Mouse (Mus musculus): ENCODE results near the gene BC034090. TPM values are rescaled to one million over a fixed set of nuclear protein-coding genes. Genes with fewer than 3 reads are reported as not detected.
A peak's percentile ranks its signal among the peaks of the same experiment; 100 is the strongest.
"Not testable (repeated sequence)": the region's sequence is repeated elsewhere in the genome, so short reads cannot be mapped to it uniquely, and the experiment has no call there.

The BC034090 gene
- polyA plus RNA-seq, 1 experiment = 11.1 TPM

DNA sequence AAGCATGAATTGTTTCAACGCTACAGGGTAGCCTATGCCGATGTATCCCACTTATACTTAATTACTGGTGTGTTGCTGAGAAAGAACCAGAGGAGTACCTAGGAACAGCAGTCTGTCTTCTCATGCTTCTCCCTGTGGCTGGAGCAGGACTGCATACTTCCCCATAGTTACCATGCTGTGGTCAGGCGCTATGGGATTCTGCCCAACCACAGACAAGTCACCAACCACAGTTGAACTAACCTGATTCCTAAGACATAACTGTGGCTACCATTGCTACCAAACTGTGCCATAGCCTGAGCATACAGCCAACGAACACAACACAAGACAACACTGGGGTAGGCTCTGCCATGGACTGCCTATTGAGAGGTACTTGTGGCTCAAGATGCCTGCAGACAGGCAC, 28.7 kb upstream of the BC034090 start:
- H3K36me3 ChIP-seq (ENCODE audit: control insufficient read depth, insufficient read depth) = no peaks in the 10 kb centered on the region
- H3K4me3 ChIP-seq = no peak overlapping the region
- H3K79me2 ChIP-seq (ENCODE audit: control insufficient read depth, insufficient read depth) = no peaks in the 10 kb centered on the region
- H3K4me2 ChIP-seq (ENCODE audit: low read depth) = no peak overlapping the region
- no peak overlapping the region for H3ac ChIP-seq (ENCODE audit: control insufficient read depth, insufficient read length)
- TF ChIP-seq MYOG (IDR thresholded peaks at IDR 0.05; ENCODE audit: control insufficient read depth in 1 of 3, insufficient read depth in 1 of 3, insufficient read length in 2 of 3, low read depth in 2 of 3) (peak in 1 of 3 experiments; percentile 6), TCF12 (IDR thresholded peaks at IDR 0.05; ENCODE audit: insufficient read depth, poor library complexity, severe bottlenecking) (no peak)
- H3K27me3 ChIP-seq (ENCODE audit: control insufficient read depth, insufficient read depth, insufficient read length) = no peaks in the 10 kb centered on the region

DNA sequence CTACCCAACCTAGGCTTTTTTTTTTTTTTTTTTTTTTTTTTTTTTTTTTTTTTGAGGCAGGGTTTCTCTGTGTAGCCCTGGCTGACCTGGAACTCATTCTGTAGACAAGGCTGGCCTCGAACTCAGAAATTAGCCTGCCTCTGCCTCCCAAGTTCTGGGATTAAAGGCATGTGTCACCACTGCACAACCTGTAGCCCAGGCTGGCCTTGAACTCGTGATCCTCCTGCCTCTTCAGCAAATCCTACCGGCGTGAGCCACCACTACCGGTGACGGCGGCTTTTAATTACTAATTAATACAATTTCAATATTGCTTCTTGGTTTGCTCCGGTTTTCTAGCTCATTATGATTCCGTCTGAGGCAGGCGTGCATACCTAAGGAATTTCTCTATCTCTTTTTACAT, 18.3 kb upstream of the BC034090 start:
- not testable (repeated sequence) for H3K36me3 ChIP-seq (ENCODE audit: control insufficient read depth, insufficient read depth); H3K4me3 ChIP-seq; H3K4me2 ChIP-seq (ENCODE audit: low read depth); H3K27me3 ChIP-seq (ENCODE audit: control insufficient read depth, insufficient read depth, insufficient read length); H3ac ChIP-seq (ENCODE audit: control insufficient read depth, insufficient read length); H3K79me2 ChIP-seq (ENCODE audit: control insufficient read depth, insufficient read depth)

DNA sequence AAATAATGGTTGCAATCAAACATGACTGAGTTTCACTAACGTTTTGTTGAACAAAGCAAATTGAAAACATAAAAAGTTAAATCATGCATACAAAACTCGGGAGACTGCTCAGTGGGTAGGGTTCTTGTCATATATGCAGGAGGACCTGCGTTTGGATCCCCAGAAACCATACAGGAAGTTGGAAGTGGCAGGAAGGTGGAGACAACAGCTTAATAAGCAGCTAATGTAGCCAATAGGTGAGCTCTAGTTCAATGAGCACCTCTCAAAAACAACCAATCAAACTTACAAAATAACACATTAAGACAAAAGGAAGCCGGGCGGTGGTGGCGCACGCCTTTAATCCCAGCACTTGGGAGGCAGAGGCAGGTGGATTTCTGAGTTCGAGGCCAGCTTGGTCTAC, 10.1 kb upstream of the BC034090 start:
- H3K4me2 ChIP-seq (ENCODE audit: low read depth) = no peak overlapping the region
- no peaks in the 10 kb centered on the region for H3K79me2 ChIP-seq (ENCODE audit: control insufficient read depth, insufficient read depth)
- no peak overlapping the region for H3ac ChIP-seq (ENCODE audit: control insufficient read depth, insufficient read length)
- TF ChIP-seq SRF (IDR thresholded peaks at IDR 0.05; ENCODE audit: control insufficient read depth, insufficient read length, low read depth) (no peak), CEBPB (IDR thresholded peaks at IDR 0.05; ENCODE audit: insufficient read depth, poor library complexity, severe bottlenecking) (no peak), TCF3 (IDR thresholded peaks at IDR 0.05; ENCODE audit: insufficient read length, low read depth) (no peak)
- H3K36me3 ChIP-seq (ENCODE audit: control insufficient read depth, insufficient read depth) = no peaks in the 10 kb centered on the region
- H3K27me3 ChIP-seq (ENCODE audit: control insufficient read depth, insufficient read depth, insufficient read length) = peaks cover 4% of the 10 kb centered on the region
- no peak overlapping the region for H3K4me3 ChIP-seq

DNA sequence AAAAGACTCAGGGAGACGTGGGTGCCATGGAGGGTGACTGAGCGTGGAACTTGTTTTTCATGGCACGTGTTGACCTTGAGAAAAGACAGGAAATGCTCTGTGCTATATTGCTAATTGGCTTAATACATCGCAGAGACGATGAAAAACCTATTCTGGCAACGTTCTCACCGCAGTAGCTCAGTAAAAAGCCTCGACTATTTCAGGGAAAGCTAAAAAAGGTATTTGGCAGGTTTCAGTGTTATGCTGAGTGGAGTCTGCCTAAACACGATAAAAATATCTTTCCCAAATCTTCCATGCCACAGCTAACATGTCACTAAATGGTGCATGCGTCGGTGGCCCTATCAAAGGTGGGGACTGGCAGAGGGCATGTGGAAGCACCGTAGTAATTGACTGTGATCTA, 8.9 kb upstream of the BC034090 start:
- H3K27me3 ChIP-seq (ENCODE audit: control insufficient read depth, insufficient read depth, insufficient read length) = peaks cover 4% of the 10 kb centered on the region
- no peak overlapping the region for H3K4me2 ChIP-seq (ENCODE audit: low read depth)
- no peak for TF ChIP-seq USF1 (IDR thresholded peaks at IDR 0.05; ENCODE audit: low read depth)
- TF ChIP-seq MYOG (IDR thresholded peaks at IDR 0.05; ENCODE audit: control insufficient read depth in 1 of 3, insufficient read depth in 1 of 3, insufficient read length in 2 of 3, low read depth in 2 of 3) = no peak
- no peak for TF ChIP-seq MYOD1 (IDR thresholded peaks at IDR 0.05; ENCODE audit: control insufficient read depth in 1 of 3, insufficient read length in 2 of 3, low read depth in 2 of 3)
- no peak for TF ChIP-seq POLR2AphosphoS2 (IDR thresholded peaks at IDR 0.05; ENCODE audit: insufficient read length, low read depth)
- TF ChIP-seq REST (IDR thresholded peaks at IDR 0.05; ENCODE audit: insufficient read depth, insufficient read length) = no peak
- no peak for TF ChIP-seq CEBPB (IDR thresholded peaks at IDR 0.05; ENCODE audit: insufficient read depth, poor library complexity, severe bottlenecking)
- no peak for TF ChIP-seq TCF12 (IDR thresholded peaks at IDR 0.05; ENCODE audit: insufficient read depth, poor library complexity, severe bottlenecking)
- TF ChIP-seq SRF (IDR thresholded peaks at IDR 0.05; ENCODE audit: control insufficient read depth, insufficient read length, low read depth) = no peak
- no peak for TF ChIP-seq MAX (IDR thresholded peaks at IDR 0.05; ENCODE audit: low read depth)
- no peak for TF ChIP-seq TCF3 (IDR thresholded peaks at IDR 0.05; ENCODE audit: insufficient read length, low read depth)
- no peak for TF ChIP-seq POLR2A (IDR thresholded peaks at IDR 0.05; ENCODE audit: insufficient read length, low read depth)
- TF ChIP-seq E2F4 (IDR thresholded peaks at IDR 0.05; ENCODE audit: insufficient read depth) = no peak
- no peaks in the 10 kb centered on the region for H3K36me3 ChIP-seq (ENCODE audit: control insufficient read depth, insufficient read depth)
- no peak overlapping the region for H3K4me3 ChIP-seq
- H3K79me2 ChIP-seq (ENCODE audit: control insufficient read depth, insufficient read depth) = no peaks in the 10 kb centered on the region
- H3ac ChIP-seq (ENCODE audit: control insufficient read depth, insufficient read length) = no peak overlapping the region

DNA sequence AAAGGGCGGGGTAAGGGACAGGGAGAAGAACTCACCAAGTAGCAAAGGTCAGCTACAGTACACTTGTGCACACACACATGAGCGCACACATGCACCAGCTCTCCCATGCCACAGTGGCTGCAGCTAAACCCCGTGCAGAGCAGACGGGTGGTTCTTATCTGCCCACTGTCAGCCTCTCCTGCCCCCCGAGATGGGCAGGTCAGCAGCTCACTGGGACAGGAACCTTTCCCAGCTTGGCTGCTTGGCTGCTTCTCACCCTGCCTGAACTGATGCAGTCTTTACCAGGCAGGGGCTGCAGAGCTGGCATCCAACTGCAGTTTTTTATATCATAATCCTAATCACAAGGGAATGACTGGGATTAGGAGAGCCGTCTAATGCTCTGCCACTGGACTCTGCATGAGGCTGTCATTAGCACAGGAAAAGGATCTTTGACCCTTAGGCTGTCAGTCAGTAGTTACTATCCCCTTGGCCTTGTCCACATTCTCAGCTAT, 8.4 kb upstream of the BC034090 start:
- no peaks in the 10 kb centered on the region for H3K79me2 ChIP-seq (ENCODE audit: control insufficient read depth, insufficient read depth)
- TF ChIP-seq MAX (IDR thresholded peaks at IDR 0.05; ENCODE audit: low read depth) (no peak), MYOD1 (IDR thresholded peaks at IDR 0.05; ENCODE audit: control insufficient read depth in 1 of 3, insufficient read length in 2 of 3, low read depth in 2 of 3) (no peak), POLR2AphosphoS2 (IDR thresholded peaks at IDR 0.05; ENCODE audit: insufficient read length, low read depth) (no peak), REST (IDR thresholded peaks at IDR 0.05; ENCODE audit: insufficient read depth, insufficient read length) (no peak), E2F4 (IDR thresholded peaks at IDR 0.05; ENCODE audit: insufficient read depth) (no peak), TCF3 (IDR thresholded peaks at IDR 0.05; ENCODE audit: insufficient read length, low read depth) (no peak), TCF12 (IDR thresholded peaks at IDR 0.05; ENCODE audit: insufficient read depth, poor library complexity, severe bottlenecking) (no peak), CEBPB (IDR thresholded peaks at IDR 0.05; ENCODE audit: insufficient read depth, poor library complexity, severe bottlenecking) (no peak), MYOG (IDR thresholded peaks at IDR 0.05; ENCODE audit: control insufficient read depth in 1 of 3, insufficient read depth in 1 of 3, insufficient read length in 2 of 3, low read depth in 2 of 3) (no peak), USF1 (IDR thresholded peaks at IDR 0.05; ENCODE audit: low read depth) (no peak)
- H3K27me3 ChIP-seq (ENCODE audit: control insufficient read depth, insufficient read depth, insufficient read length) = peaks cover 4% of the 10 kb centered on the region
- H3K4me2 ChIP-seq (ENCODE audit: low read depth) = no peak overlapping the region
- no peak overlapping the region for H3K4me3 ChIP-seq
- no peaks in the 10 kb centered on the region for H3K36me3 ChIP-seq (ENCODE audit: control insufficient read depth, insufficient read depth)
- H3ac ChIP-seq (ENCODE audit: control insufficient read depth, insufficient read length) = no peak overlapping the region

DNA sequence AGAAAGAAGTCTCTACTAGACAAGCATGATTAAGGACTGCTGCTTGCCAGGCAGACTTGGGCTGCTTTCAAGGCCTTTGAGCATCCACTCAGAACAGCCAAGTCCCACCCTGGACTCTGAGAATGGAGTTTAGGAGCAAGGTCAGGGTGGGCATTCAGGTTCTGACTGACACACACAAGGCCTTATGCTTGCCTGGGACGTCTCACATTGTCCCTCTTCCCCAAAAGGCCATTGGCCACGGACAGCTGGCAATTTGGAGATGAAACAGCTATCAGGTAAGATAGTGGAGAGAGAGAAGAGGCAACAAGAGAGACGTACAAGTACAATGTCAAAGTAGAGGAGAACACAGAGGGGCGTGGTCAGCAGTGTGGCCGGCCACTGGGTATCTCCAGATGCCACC, 7.4 kb upstream of the BC034090 start:
- no peak for TF ChIP-seq USF1 (IDR thresholded peaks at IDR 0.05; ENCODE audit: low read depth)
- TF ChIP-seq MYOG (IDR thresholded peaks at IDR 0.05; ENCODE audit: control insufficient read depth in 1 of 3, insufficient read depth in 1 of 3, insufficient read length in 2 of 3, low read depth in 2 of 3) = no peak
- no peak for TF ChIP-seq MAX (IDR thresholded peaks at IDR 0.05; ENCODE audit: low read depth)
- TF ChIP-seq POLR2AphosphoS2 (IDR thresholded peaks at IDR 0.05; ENCODE audit: insufficient read length, low read depth) = no peak
- TF ChIP-seq TCF12 (IDR thresholded peaks at IDR 0.05; ENCODE audit: insufficient read depth, poor library complexity, severe bottlenecking) = no peak
- TF ChIP-seq SRF (IDR thresholded peaks at IDR 0.05; ENCODE audit: control insufficient read depth, insufficient read length, low read depth) = no peak
- no peak for TF ChIP-seq CEBPB (IDR thresholded peaks at IDR 0.05; ENCODE audit: insufficient read depth, poor library complexity, severe bottlenecking)
- no peak for TF ChIP-seq POLR2A (IDR thresholded peaks at IDR 0.05; ENCODE audit: insufficient read length, low read depth)
- TF ChIP-seq TCF3 (IDR thresholded peaks at IDR 0.05; ENCODE audit: insufficient read length, low read depth) = no peak
- no peak for TF ChIP-seq MYOD1 (IDR thresholded peaks at IDR 0.05; ENCODE audit: control insufficient read depth in 1 of 3, insufficient read length in 2 of 3, low read depth in 2 of 3)
- no peak for TF ChIP-seq E2F4 (IDR thresholded peaks at IDR 0.05; ENCODE audit: insufficient read depth)
- no peak for TF ChIP-seq REST (IDR thresholded peaks at IDR 0.05; ENCODE audit: insufficient read depth, insufficient read length)
- Histone ChIP-seq H3K4me3 (no peak overlapping the region), H3K27me3 (ENCODE audit: control insufficient read depth, insufficient read depth, insufficient read length) (peaks cover 4% of the 10 kb centered on the region), H3K4me2 (ENCODE audit: low read depth) (no peak overlapping the region), H3K36me3 (ENCODE audit: control insufficient read depth, insufficient read depth) (no peaks in the 10 kb centered on the region), H3K79me2 (ENCODE audit: control insufficient read depth, insufficient read depth) (no peaks in the 10 kb centered on the region), H3ac (ENCODE audit: control insufficient read depth, insufficient read length) (no peak overlapping the region)
